Mouse (Mus musculus) ES-CJ7 (cell line): ENCODE data around the gene Nacc2.

Experiments
- DNase-seq: peaks from one replicate; pipeline ENCODE4 v3.0.0; 2011; ENCODE audit warnings: low read depth, low spot score

The Nacc2 gene

GRCm38 (mm10) chr2:26056226-26056625 is 66.8 kb downstream of the Nacc2 start:
- peak; percentile 31 for DNase-seq

- no peak for DNase-seq
Measured at GRCm38 (mm10) chr2:26055747-26056102, 67.3 kb downstream of the Nacc2 start.

- peak; percentile 93 for DNase-seq
Measured at GRCm38 (mm10) chr2:26055046-26055746, 67.8 kb downstream of the Nacc2 start.

- peak; percentile 62 for DNase-seq
Measured at GRCm38 (mm10) chr2:26052806-26053205, 70.2 kb downstream of the Nacc2 start.

- no peak for DNase-seq
Measured at GRCm38 (mm10) chr2:26048816-26049215, 74.2 kb downstream of the Nacc2 start.

GRCm38 (mm10) chr2:26044216-26044615 is 78.8 kb downstream of the Nacc2 start:
- DNase-seq: no peak

- DNase-seq: no peak
Measured at GRCm38 (mm10) chr2:26042603-26043002, 80.4 kb downstream of the Nacc2 start.

- DNase-seq: no peak
Measured at GRCm38 (mm10) chr2:26041163-26041810, 81.7 kb downstream of the Nacc2 start.

GRCm38 (mm10) chr2:26039951-26040350 is 83.1 kb downstream of the Nacc2 start:
- DNase-seq: no peak

- no peak for DNase-seq
Measured at GRCm38 (mm10) chr2:26037386-26037785, 85.6 kb downstream of the Nacc2 start.

- no peak for DNase-seq
Measured at GRCm38 (mm10) chr2:26034344-26035050, 88.5 kb downstream of the Nacc2 start.

GRCm38 (mm10) chr2:26030288-26030687 is 92.7 kb downstream of the Nacc2 start:
- DNase-seq: peak; percentile 58

GRCm38 (mm10) chr2:26024138-26025075 is 98.6 kb downstream of the Nacc2 start:
- peak; percentile 57 for DNase-seq

GRCm38 (mm10) chr2:26022626-26023025 is 100.4 kb downstream of the Nacc2 start:
- no peak for DNase-seq

GRCm38 (mm10) chr2:26022258-26022565 is 100.8 kb downstream of the Nacc2 start:
- no peak for DNase-seq

GRCm38 (mm10) chr2:26021561-26022257 is 101.3 kb downstream of the Nacc2 start, which contains the start of gene Ubac1:
Gene Ubac1, minus strand, starts transcription at chr2:26021747.
- DNase-seq: peak; percentile 93

- DNase-seq: no peak
Measured at GRCm38 (mm10) chr2:26020714-26021560, 102.1 kb downstream of the Nacc2 start.

- no peak for DNase-seq
Measured at GRCm38 (mm10) chr2:26019923-26020322, 103.1 kb downstream of the Nacc2 start.

GRCm38 (mm10) chr2:26017326-26017725 is 105.7 kb downstream of the Nacc2 start:
- no peak for DNase-seq

- DNase-seq: no peak
Measured at GRCm38 (mm10) chr2:26013674-26014073, 109.3 kb downstream of the Nacc2 start.
